Mouse (Mus musculus): Measurements from ENCODE around the gene Pcca.
"Not testable (repeated sequence)": the region's sequence is repeated elsewhere in the genome, so short reads cannot be mapped to it uniquely, and the experiment has no call there.

The Pcca gene

DNA sequence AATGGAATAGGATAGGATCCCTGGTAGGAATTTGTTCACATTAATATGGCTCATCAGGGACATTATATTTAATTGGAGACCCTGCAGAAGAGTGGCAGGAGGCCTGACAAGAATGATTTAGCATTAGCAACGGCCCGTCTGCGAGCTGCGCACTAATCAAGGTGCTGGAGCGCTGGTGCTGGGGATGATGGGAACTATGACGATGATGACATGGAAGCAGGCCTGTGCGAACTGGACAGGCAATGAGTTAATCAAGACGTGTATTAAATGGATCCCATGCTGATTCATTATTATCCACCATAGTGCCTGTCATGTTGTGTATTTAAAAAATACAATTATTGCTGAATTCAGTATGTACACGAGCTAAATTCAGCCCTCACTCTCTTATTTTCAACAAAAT is 36.7 kb downstream of the Pcca start:
- DNase-seq: no peak

GRCm38 (mm10) chr14:122574064-122574751 is 40.1 kb downstream of the Pcca start:
- no peak for DNase-seq

DNA sequence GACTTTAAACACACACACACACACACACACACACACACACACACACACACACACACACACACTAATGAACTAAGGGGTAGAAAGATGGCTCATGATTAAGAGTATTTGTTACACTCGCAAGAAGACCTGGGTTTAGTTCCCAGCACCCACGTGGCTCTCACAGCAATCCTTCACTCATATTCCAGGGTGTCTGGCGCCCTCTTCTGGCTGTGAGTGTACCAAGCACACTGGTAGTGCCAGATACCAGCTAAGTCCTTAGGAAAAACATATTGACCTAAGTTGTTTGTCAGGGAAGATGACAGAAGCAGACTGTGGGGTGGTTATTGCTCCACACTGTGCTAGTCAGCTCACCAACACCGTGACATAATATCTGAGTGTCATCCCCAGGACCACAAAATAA is 43.7 kb downstream of the Pcca start:
- no peak for DNase-seq

DNA sequence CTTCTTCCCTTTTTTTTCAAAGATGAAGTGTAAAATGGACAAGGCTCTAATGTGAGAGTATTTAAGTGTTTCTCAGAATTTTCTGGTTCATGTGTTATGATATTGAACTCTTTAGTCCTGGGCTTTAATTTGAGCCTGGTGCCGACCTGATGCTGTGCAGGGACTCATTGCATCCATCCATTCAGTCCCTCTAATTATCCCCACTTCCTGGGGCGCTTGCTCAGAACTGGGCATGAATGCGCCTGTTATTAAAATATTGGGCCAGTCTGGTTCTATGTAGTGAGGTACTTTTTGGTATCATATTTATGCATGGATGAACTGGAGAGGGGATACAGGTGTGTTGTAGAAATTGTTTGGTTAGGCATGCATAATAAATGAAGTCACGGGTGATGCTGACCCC is 47.9 kb downstream of the Pcca start:
- DNase-seq: no peak

DNA sequence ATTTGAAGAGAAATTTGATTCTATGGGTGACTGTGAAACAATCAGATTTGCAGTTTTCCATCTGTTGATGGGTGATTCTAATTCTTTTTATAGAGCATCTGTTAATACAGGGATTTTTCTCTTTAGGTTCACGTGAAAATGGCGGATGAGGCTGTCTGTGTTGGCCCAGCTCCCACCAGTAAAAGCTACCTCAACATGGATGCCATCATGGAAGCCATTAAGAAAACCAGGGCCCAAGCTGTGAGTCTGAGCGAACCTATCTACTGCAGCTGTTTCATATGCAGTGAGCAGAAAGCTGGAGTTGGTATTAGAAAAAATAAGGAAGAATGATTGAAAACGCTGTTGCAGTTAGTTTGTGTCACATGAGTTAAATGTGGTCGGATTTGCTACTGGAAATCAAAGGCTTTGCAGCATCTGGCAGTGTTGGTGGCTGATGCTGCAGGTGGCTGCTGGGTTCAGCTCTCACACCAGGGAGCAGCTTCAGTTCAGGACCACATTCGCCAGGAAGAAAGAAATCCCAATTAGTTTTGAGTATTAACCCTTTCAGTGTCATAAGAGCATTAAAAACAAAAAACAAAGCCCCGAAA is 48.5 kb downstream of the Pcca start:
- no peak for DNase-seq

DNA sequence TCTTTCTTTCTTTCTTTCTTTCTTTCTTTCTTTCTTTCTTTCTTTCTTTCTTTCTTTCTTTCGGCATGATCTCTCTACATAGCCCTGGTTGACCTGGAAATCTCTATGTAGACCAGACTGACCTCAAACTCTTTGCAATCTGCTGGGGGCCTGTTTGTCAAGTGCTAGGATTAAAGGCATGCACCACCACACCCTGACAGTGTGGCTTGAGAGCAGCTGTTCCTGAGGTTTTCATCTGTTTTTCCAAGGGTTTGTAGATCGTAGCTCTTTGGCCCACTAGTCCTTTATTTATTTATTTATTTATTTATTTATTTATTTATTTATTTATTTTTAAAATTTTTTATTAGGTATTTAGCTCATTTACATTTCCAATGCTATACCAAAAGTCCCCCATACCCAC is 50.0 kb downstream of the Pcca start:
- not testable (repeated sequence) for DNase-seq

GRCm38 (mm10) chr14:122586942-122587341 is 52.8 kb downstream of the Pcca start:
- DNase-seq: no peak

DNA sequence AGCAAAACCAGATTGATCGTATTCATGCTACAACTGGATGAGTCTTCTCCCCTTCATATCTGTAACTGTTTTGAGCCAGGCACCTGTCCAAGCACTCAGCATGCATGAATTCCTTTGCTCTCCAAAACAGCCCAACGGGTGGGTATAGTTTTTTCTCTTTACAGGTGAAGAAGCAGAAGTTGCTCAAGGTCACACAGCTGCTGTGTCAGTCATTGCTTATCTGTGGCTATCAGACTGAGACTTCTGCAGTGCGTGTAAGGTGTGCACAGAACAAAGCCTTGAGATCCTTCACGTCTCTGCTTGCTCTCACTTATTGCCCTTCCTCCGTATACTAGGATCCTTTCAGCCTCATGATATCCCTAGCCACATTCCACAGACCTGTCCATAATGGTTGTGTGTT is 63.4 kb downstream of the Pcca start:
- no peak for DNase-seq

DNA sequence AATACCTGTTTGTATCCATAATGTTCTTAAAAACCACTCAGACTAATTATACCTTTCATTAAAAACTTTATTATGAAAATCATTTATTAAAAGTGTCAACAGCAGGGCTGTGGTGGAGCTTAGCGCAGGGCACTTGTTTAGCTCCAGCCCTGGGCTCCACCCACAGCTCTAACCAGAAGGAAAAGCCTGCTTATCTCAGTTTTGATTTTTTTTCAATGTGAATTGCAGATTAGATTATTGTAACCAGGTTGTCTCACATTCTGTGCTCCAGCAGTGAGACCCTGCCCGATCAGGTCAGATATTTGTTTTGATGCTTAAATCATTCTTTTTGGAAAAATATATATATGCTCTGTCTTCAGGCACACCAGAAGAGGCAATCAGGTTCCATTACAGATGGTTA is 64.7 kb downstream of the Pcca start:
- DNase-seq: no peak

GRCm38 (mm10) chr14:122599839-122600238 is 65.7 kb downstream of the Pcca start:
- no peak for DNase-seq

DNA sequence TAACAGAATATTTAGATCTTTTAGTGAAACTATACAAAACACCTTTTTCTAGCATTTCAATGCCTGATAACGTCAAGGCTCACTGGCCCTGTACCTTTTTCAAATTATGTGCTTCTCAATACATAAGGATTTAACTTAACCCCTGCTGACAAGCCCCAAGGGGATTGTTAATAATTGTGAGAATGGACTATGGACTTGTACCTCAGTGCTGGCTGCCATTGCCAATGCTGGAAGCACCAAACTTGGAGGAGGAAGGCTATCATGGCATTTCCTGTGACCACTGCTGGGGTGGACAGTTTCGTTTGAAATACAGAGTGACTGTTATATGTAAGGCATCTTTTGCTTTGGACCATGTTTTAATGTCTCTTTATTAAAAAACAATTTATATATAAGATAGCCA is 68.6 kb downstream of the Pcca start:
- DNase-seq: no peak

GRCm38 (mm10) chr14:122606499-122606898 is 72.4 kb downstream of the Pcca start:
- no peak for DNase-seq

DNA sequence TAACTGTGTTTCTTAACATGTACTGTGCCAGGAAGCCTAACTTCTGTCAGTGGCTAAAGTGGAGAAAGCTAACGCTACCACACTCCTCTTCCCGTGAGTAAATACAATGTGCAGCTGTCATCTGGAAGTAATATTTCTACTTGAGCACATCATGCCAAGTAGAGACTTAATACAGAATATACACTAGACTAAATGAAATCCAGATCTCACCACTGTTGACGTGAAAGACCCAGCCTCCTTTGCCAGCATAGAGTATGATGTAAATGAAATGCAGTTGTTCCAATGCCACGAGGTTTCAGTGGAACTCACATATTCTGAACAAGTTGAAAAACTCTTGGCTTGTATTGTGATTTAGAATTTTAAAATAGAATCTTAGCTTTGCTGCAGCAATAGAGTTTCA is 73.3 kb downstream of the Pcca start:
- no peak for DNase-seq

- no peak for DNase-seq
These were observed 74.2 kb downstream of the Pcca start for GRCm38 (mm10) chr14:122608323-122608722.

- DNase-seq: no peak
These were observed 76.9 kb downstream of the Pcca start for GRCm38 (mm10) chr14:122611035-122611434.

- no peak for DNase-seq
These were observed 78.2 kb downstream of the Pcca start for GRCm38 (mm10) chr14:122612317-122612716.

DNA sequence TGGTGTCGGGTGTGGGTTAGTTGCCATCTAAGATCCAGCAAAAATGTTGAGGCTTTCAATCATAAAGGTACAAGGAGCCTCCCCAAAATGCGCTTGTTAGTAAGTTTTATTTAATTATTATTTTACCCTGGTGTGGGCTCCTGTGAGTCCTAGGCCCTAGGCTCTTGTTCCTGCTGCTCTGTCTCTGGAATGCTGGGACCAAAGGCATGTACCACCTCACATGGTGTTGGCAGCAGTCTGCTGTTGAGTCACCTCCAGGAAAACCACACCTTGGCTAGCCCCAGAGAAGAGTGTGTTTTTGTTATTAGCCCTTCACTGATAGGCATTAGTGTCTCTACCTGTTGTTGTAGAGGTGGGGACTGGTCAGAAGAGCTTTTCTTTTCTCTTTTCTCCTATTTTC is 83.5 kb downstream of the Pcca start:
- no peak for DNase-seq

- no peak for DNase-seq
These were observed 99.3 kb downstream of the Pcca start for GRCm38 (mm10) chr14:122633416-122633815.

DNA sequence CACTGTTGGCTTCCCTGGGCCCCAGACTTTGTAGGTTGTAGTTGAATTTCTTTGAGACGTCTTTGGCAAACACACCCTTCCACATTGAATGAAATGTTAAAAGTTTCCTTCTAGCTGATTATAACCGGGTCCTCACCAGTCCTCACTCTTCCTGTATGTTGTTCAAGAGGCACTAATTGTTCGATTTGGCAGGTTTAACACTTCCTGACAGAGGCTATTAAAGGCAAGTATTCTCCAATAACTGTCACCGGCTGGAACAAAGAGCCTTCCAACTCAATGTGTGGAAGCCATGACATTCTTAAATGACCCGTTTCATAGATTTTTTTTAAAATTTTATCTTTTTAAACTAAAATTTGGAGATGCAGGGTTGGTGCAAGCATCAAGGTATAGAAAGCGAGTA is 102.5 kb downstream of the Pcca start:
- DNase-seq: no peak

DNA sequence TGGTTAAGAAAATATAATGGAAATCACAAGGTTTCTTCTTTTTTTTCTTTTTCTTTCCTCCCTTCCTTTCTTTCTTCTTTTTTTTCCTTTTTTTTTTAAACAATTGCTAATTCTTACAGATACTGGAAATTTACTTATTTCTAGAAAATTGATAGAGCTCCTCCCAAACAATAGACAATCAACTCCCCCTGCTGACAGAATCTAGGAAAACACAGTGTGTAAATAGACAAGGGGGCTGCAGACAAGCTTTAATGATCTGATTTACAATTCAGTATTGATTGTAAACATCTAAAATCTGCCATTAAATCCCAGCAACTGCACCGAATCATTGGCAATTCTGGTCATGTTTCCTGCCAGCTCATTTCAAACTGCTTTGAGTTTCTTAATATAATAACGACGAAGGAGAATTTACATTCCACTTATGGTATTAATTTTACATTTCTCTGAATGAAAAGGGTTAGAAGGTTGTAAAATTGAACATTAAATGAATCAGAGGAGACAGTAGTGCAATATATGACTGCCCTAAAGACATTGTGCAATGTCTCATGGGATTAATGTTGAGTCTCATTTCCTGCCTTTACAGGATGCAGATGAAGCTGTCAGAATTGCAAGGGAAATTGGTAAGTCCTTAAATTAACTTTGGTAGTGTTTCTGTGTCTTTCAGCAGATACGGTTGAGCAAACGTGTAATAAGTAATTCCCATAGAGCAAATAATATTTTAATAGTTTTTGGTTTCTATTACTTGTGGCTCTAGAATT is 103.9 kb downstream of the Pcca start:
- no peak for DNase-seq

DNA sequence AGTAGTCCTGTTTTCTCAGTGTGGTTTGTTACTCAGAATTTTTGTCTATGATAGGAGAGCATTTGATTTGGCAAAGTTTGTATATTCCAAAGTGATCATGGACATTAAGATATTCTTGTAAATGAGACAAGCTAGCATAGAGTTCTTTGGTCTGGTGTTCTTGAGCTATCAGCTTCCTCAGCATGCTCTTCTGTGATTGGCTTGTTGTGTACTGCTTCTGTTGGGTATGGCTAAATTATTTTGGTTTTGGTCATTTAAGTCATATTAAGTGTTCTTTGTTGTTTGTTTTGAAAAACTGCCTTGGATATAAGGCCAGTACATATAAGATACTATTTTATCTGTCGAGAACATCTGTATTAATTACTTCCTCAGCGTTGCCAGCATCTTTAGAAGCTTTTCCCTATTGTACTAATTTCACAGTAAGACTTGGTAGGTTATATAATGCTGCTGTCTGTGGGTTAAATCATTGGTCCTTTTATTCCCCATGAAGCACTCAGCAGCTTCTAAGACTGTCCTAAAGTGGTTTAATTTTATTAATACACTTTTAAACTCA is 105.1 kb downstream of the Pcca start:
- no peak for DNase-seq

GRCm38 (mm10) chr14:122642432-122642831 is 108.3 kb downstream of the Pcca start:
- DNase-seq: no peak

- DNase-seq: no peak
These were observed 114.1 kb downstream of the Pcca start for GRCm38 (mm10) chr14:122648214-122648613.
